Mouse (Mus musculus): Measurements from ENCODE around the gene Atp6v0e. TPM values are rescaled to one million over a fixed set of nuclear protein-coding genes. Genes with fewer than 3 reads are reported as not detected.

Gene Atp6v0e
- total RNA-seq (2015) (233 and 245 TPM in 2 replicates), total RNA-seq (2017) (309 and 383 TPM in 2 replicates)

GRCm38 (mm10) chr17:26662978-26663683, at the start of gene Atp6v0e:
Gene Atp6v0e, plus strand, starts transcription at chr17:26663231.
- peak; percentile 93 for ATAC-seq (replicated peaks; ENCODE audit: poor library complexity)

- no peak for ATAC-seq (replicated peaks; ENCODE audit: poor library complexity)
Measured at GRCm38 (mm10) chr17:26614286-26614685, 48.7 kb upstream of the Atp6v0e start.

GRCm38 (mm10) chr17:26614708-26615486, 48.1 kb upstream of the Atp6v0e start:
- ATAC-seq (replicated peaks; ENCODE audit: poor library complexity) = no peak

GRCm38 (mm10) chr17:26616696-26617095, 46.3 kb upstream of the Atp6v0e start:
- ATAC-seq (replicated peaks; ENCODE audit: poor library complexity) = 0 out of 2 replicates have a peak, but pooled peaks have one; percentile 29

- no peak for ATAC-seq (replicated peaks; ENCODE audit: poor library complexity)
Measured at GRCm38 (mm10) chr17:26618498-26618897, 44.5 kb upstream of the Atp6v0e start.

- ATAC-seq (replicated peaks; ENCODE audit: poor library complexity) = no peak
Measured at GRCm38 (mm10) chr17:26619577-26619976, 43.5 kb upstream of the Atp6v0e start.

- ATAC-seq (replicated peaks; ENCODE audit: poor library complexity) = no peak
Measured at GRCm38 (mm10) chr17:26620292-26620691, 42.7 kb upstream of the Atp6v0e start.

GRCm38 (mm10) chr17:26620786-26621766, 42.0 kb upstream of the Atp6v0e start:
- ATAC-seq (replicated peaks; ENCODE audit: poor library complexity) = no peak

- ATAC-seq (replicated peaks; ENCODE audit: poor library complexity) = no peak
Measured at GRCm38 (mm10) chr17:26621912-26622311, 41.1 kb upstream of the Atp6v0e start.

GRCm38 (mm10) chr17:26623991-26624390, 39.0 kb upstream of the Atp6v0e start:
- ATAC-seq (replicated peaks; ENCODE audit: poor library complexity) = no peak

- ATAC-seq (replicated peaks; ENCODE audit: poor library complexity) = no peak
Measured at GRCm38 (mm10) chr17:26624999-26625398, 38.0 kb upstream of the Atp6v0e start.

- ATAC-seq (replicated peaks; ENCODE audit: poor library complexity) = no peak
Measured at GRCm38 (mm10) chr17:26625521-26626010, 37.5 kb upstream of the Atp6v0e start.

- no peak for ATAC-seq (replicated peaks; ENCODE audit: poor library complexity)
Measured at GRCm38 (mm10) chr17:26628479-26628878, 34.6 kb upstream of the Atp6v0e start.

GRCm38 (mm10) chr17:26628936-26629335, 34.1 kb upstream of the Atp6v0e start:
- no peak for ATAC-seq (replicated peaks; ENCODE audit: poor library complexity)

- no peak for ATAC-seq (replicated peaks; ENCODE audit: poor library complexity)
Measured at GRCm38 (mm10) chr17:26631811-26632327, 31.2 kb upstream of the Atp6v0e start.

- no peak for ATAC-seq (replicated peaks; ENCODE audit: poor library complexity)
Measured at GRCm38 (mm10) chr17:26633186-26633585, 29.8 kb upstream of the Atp6v0e start.

GRCm38 (mm10) chr17:26633926-26634325, 29.1 kb upstream of the Atp6v0e start:
- ATAC-seq (replicated peaks; ENCODE audit: poor library complexity) = no peak

GRCm38 (mm10) chr17:26634539-26634938, 28.5 kb upstream of the Atp6v0e start:
- ATAC-seq (replicated peaks; ENCODE audit: poor library complexity) = no peak

GRCm38 (mm10) chr17:26635951-26636350, 27.1 kb upstream of the Atp6v0e start:
- no peak for ATAC-seq (replicated peaks; ENCODE audit: poor library complexity)

- no peak for ATAC-seq (replicated peaks; ENCODE audit: poor library complexity)
Measured at GRCm38 (mm10) chr17:26637851-26638250, 25.2 kb upstream of the Atp6v0e start.
